Mouse (Mus musculus) embryonic fibroblast, embryonic 13.5 days (primary cell): ENCODE results near the gene Lexm. TPM values are rescaled to one million over a fixed set of nuclear protein-coding genes. Genes with fewer than 3 reads are reported as not detected.

Experiments
- H3K27ac ChIP-seq: 2 replicates; pipeline ENCODE4 v1.5.1; 2012; ENCODE audit warnings: low read length, control low read depth, inconsistent platforms; ENCODE audit not compliant: insufficient read depth
- H3K4me1 ChIP-seq: 2 replicates; pipeline ENCODE4 v1.6.1; 2011; ENCODE audit warnings: low read length; ENCODE audit not compliant: control insufficient read depth, insufficient read depth
- H3K4me3 ChIP-seq: 2 replicates; pipeline ENCODE4 v1.5.1; 2011; ENCODE audit warnings: mild to moderate bottlenecking, control low read depth, low read length; ENCODE audit not compliant: insufficient read depth
- CTCF ChIP-seq: IDR thresholded peaks from 2 replicates; pipeline ENCODE4 v1.5.1; 2011; ENCODE audit warnings: mild to moderate bottlenecking, control low read depth, low read length, moderate library complexity, borderline replicate concordance; ENCODE audit not compliant: insufficient read depth
- POLR2A ChIP-seq: IDR thresholded peaks from 2 replicates; pipeline ENCODE4 v1.6.1; 2011; ENCODE audit warnings: low read depth, mild to moderate bottlenecking, control low read depth, low read length, moderate library complexity
- polyA plus RNA-seq: library from polyadenylated mRNA; stranded (reverse); fragments of >200 nt; gene quantifications from 2 replicates; pipeline ENCODE4 v1.2.4, GENCODE M21; 2011; ENCODE audit warnings: low read depth; ENCODE audit not compliant: missing spikeins, insufficient read length

The Lexm gene
- polyA plus RNA-seq, 1 experiment: not detected

DNA sequence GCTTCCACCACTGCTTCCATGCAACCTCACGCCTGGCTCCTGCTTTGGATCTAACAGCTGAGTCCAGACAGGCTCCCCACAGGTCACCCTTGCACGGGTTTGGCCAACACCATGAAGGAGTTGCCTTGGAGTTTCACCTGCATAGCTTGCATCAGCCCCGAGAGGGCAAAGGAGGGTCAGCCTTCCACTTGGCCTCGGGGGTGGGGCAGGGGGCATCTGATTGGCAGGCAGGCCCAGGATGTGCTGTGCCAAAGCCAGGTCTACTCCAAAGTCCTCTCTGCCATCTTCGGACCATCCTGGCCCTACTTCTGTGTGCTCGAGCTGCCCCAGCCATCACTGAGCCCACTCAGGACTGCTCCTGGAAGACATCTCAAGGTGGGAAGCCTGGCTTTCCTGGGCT, 30.0 kb downstream of the Lexm start:
- Histone ChIP-seq H3K4me1 (no peaks in the 10 kb centered on the region), H3K4me3 (no peak overlapping the region), H3K27ac (no peak overlapping the region)
- TF ChIP-seq CTCF: no peak
- TF ChIP-seq POLR2A: no peak

GRCm38 (mm10) chr4:106584665-106585064, 32.4 kb downstream of the Lexm start:
- Histone ChIP-seq H3K4me3 (no peak overlapping the region), H3K27ac (no peak overlapping the region), H3K4me1 (no peaks in the 10 kb centered on the region)
- TF ChIP-seq CTCF (no peak), POLR2A (no peak)

DNA sequence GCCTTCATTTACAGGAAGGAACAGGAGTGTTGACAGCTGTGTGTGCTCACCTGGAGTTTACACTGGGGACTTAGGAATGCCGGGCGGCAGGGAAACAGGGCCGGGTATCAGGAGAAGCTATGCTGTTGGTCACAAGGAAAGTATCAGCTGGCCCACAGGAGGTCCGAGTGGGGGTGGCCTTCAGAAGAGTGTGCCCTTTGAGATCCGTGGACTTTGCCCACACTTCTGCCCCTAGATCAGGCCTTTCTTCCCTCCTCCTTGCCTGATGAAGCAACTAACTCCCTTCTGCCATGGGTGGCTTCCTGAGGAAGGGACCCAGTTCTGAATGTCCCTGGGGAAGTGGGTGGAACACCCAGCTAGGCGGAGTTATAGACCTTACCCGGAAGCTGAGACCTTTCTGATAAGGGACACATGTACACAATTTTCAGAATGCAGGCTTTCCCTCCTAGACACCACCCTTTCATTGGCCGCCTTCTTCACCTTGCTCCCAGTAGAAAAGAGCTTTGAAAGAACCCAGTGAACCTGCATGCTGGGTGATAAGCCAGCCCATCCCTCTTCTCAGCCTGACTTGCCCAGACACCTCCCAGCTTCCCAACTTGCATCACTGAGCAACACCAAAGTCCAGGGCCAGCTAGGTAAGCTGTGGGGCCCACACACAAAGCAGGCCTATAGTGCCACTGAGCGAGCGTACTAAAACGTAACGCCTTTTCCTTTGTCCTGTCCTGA, 34.5 kb downstream of the Lexm start:
- Histone ChIP-seq H3K4me1 (no peaks in the 10 kb centered on the region), H3K27ac (no peak overlapping the region), H3K4me3 (no peak overlapping the region)
- TF ChIP-seq POLR2A (no peak), CTCF (no peak)

GRCm38 (mm10) chr4:106581865-106582204, 35.2 kb downstream of the Lexm start:
- Histone ChIP-seq H3K4me1 (no peaks in the 10 kb centered on the region), H3K4me3 (no peak overlapping the region), H3K27ac (no peak overlapping the region)
- no peak for TF ChIP-seq CTCF
- TF ChIP-seq POLR2A: no peak

GRCm38 (mm10) chr4:106581176-106581864, 35.7 kb downstream of the Lexm start:
- TF ChIP-seq POLR2A (no peak), CTCF (no peak)
- H3K4me1 ChIP-seq: no peaks in the 10 kb centered on the region
- H3K4me3 ChIP-seq: no peak overlapping the region
- H3K27ac ChIP-seq: no peak overlapping the region

- Histone ChIP-seq H3K4me1 (no peaks in the 10 kb centered on the region), H3K4me3 (no peak overlapping the region), H3K27ac (no peak overlapping the region)
- TF ChIP-seq POLR2A (no peak), CTCF (no peak)
These were observed 39.5 kb downstream of the Lexm start for GRCm38 (mm10) chr4:106577511-106577910.

DNA sequence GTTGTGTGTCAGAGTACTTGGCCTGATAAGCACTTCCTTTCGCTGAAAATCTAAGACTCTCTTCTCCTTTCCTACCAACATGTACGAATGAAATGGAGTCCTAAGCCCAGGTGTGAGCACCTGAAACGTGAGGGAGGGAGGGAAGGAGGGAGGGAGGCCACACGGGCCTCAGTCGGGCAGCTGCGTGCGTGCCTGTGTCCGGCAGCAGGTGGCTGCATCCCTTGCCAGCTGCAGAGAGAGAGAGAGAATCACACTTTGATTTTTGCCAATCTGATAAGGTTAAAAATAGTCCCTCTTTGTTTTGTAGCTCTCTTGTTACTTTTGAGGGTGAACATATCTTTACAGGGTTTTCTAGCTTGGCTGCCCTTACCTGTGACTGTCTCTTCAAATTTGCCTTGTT, 42.0 kb downstream of the Lexm start:
- H3K27ac ChIP-seq: no peak overlapping the region
- H3K4me1 ChIP-seq: no peaks in the 10 kb centered on the region
- H3K4me3 ChIP-seq: no peak overlapping the region
- TF ChIP-seq POLR2A: no peak
- TF ChIP-seq CTCF: no peak

DNA sequence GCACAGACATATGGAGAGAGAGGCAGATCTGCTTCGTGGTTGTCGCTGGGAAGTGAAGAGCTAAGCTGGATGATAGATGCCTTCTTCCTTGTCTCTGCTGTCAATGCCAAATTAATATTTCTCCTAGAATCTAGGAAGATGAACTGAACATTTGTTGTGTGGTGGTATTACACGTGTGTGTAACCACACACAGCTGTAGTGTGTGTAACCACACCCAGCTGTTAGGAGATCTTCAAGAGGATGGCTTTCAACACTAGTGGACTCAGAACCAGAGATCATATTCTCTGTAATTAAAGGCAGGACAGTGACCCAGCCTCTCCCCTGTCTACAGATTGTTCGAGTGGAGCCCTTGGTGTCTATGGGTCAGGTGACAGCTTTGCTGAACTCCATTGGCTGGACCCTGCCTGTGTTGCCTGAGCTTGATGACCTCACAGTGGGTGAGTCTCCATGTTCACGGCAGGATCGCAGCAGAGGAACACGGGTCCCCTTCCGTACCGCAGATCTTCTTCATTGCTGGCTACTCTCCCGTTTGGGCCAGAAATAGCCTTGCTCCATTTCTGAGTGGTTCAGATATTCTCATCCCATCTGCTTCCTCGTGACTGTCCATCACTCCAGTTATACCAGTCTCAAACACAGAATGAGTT, 45.8 kb downstream of the Lexm start:
- H3K4me1 ChIP-seq: no peaks in the 10 kb centered on the region
- TF ChIP-seq CTCF (no peak), POLR2A (no peak)
- H3K27ac ChIP-seq: no peak overlapping the region
- H3K4me3 ChIP-seq: no peak overlapping the region

GRCm38 (mm10) chr4:106569680-106570079, 47.4 kb downstream of the Lexm start:
- H3K4me1 ChIP-seq: no peaks in the 10 kb centered on the region
- H3K4me3 ChIP-seq: no peak overlapping the region
- TF ChIP-seq POLR2A (no peak), CTCF (no peak)
- no peak overlapping the region for H3K27ac ChIP-seq

DNA sequence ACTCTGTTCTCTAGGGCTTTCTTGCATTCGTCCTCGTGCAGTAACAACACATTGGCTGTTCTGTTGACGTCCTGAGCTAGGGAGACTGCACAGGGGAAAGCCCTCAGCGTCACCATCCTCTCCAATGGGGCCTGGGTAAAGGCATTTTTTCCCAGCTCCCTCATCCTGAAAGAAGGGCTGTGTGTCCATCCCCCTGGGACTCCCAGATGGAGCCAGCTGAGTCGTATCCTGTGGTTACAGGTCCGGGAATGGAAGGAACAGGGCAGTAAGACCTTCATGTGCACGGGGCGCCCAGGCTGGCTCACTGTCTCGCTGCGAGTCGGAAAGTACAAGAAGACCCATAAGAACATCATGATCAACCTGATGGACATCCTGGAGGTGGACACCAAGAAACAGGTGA, 52.9 kb downstream of the Lexm start:
- no peak overlapping the region for H3K4me3 ChIP-seq
- no peak overlapping the region for H3K27ac ChIP-seq
- no peak for TF ChIP-seq POLR2A
- no peak for TF ChIP-seq CTCF
- peaks cover 14% of the 10 kb centered on the region for H3K4me1 ChIP-seq
